Mouse (Mus musculus): Measurements from ENCODE around the gene Scn4a. TPM values are rescaled to one million over a fixed set of nuclear protein-coding genes. Genes with fewer than 3 reads are reported as not detected.

Scn4a gene
- total and polyA plus RNA-seq, 2 experiments from 2014 or later = 0.02 TPM; not detected in 1

DNA sequence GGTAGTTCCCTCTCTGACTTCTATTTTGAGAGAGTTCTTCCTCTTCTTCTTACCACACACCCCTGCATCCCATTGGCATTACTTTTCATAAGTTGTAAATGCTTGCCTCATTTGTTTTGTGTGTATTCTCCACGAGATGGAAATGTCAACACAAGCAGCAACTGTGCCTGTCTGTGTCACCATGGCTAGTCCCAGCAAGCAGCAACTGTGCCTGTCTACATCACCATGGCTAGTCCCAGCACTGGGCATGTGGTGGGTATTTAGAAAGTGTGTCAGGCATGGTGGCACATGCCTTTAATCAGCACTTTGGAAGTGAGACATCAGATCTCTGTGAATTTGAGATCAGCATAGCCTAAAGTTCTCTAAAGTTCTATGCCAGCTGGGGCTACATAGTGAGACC lies 1.1 kb upstream of the Scn4a start:
- Histone ChIP-seq H3K27ac (ENCODE audit: low read depth, low read length) (no peak overlapping the region), H3K4me2 (ENCODE audit: low read depth, low read length, poor library complexity, severe bottlenecking) (no peak overlapping the region), H3K36me3 (ENCODE audit: insufficient read depth, low read length) (no peaks in the 10 kb centered on the region), H3K4me1 (ENCODE audit: insufficient read depth, low read length) (no peaks in the 10 kb centered on the region), H3K9ac (replicated peaks; ENCODE audit: low read length, poor library complexity, severe bottlenecking) (no peak overlapping the region), H3K4me3 (ENCODE audit: low read depth, low read length) (no peak overlapping the region), H3K9me3 (ENCODE audit: low read length) (no peaks in the 10 kb centered on the region), H3K27me3 (ENCODE audit: insufficient read depth, low read length) (no peaks in the 10 kb centered on the region)
- no peak for ATAC-seq (ENCODE audit: low FRiP score)
- 53% methylated on average over 1 of the region's 1 CpGs for WGBS
- no peak for DNase-seq (ENCODE audit: low spot score)
- TF ChIP-seq CTCF (IDR thresholded peaks at IDR 0.05) = no peak

DNA sequence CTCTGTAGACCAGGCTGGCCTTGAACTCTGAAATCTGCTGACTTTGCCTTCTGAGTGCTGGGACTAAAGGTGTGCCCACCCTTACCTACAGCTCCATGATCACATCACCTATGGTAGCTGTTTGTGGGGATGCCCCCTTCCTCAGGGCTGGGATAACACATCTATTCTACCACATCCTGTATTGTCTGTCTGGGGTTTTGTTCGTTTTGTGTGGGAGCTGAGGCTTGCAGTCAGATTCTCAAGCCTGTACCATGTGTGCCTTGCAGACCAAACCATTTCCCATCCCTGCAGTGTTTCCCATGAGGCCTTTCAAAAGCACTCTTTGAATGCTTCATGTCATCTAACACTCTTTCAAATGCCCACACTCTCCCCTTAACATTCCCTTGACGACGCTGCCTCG lies 1.1 kb downstream of the Scn4a start:
- Histone ChIP-seq H3K4me2 (ENCODE audit: low read depth, low read length, poor library complexity, severe bottlenecking) (no peak overlapping the region), H3K9ac (replicated peaks; ENCODE audit: low read length, poor library complexity, severe bottlenecking) (no peak overlapping the region), H3K27me3 (ENCODE audit: insufficient read depth, low read length) (no peaks in the 10 kb centered on the region), H3K4me1 (ENCODE audit: insufficient read depth, low read length) (no peaks in the 10 kb centered on the region), H3K9me3 (ENCODE audit: low read length) (no peaks in the 10 kb centered on the region), H3K4me3 (ENCODE audit: low read depth, low read length) (no peak overlapping the region), H3K36me3 (ENCODE audit: insufficient read depth, low read length) (no peaks in the 10 kb centered on the region), H3K27ac (ENCODE audit: low read depth, low read length) (no peak overlapping the region)
- no peak for TF ChIP-seq CTCF (IDR thresholded peaks at IDR 0.05)
- 73% methylated on average over 4 of the region's 4 CpGs for WGBS
- DNase-seq (ENCODE audit: low spot score) (no peak), ATAC-seq (ENCODE audit: low FRiP score) (no peak)

DNA sequence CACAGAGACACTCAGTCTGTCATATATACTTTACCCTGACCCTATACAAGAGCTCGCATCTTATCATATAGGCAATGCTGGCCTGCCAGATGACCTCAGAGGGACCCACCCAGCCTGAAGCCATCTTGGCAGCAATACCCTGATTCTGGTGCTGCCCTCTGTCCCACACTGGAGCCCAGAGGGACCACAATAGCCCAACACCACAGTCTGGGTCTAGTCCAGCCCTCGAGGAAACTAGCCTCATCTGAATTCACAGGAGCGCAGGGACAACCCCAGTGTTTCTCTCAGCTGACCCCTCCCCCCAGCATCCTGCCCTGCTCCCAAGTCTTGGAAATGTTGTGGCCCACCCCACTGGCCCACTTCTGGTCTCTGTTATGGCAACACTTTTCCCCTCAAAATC lies 1.8 kb downstream of the Scn4a start:
- Histone ChIP-seq H3K4me3 (ENCODE audit: low read depth, low read length) (no peak overlapping the region), H3K27me3 (ENCODE audit: insufficient read depth, low read length) (no peaks in the 10 kb centered on the region), H3K27ac (ENCODE audit: low read depth, low read length) (no peak overlapping the region), H3K9me3 (ENCODE audit: low read length) (no peaks in the 10 kb centered on the region), H3K4me2 (ENCODE audit: low read depth, low read length, poor library complexity, severe bottlenecking) (no peak overlapping the region), H3K36me3 (ENCODE audit: insufficient read depth, low read length) (no peaks in the 10 kb centered on the region), H3K9ac (replicated peaks; ENCODE audit: low read length, poor library complexity, severe bottlenecking) (no peak overlapping the region), H3K4me1 (ENCODE audit: insufficient read depth, low read length) (no peaks in the 10 kb centered on the region)
- ATAC-seq (ENCODE audit: low FRiP score) (no peak), DNase-seq (ENCODE audit: low spot score) (peak; percentile 14)
- TF ChIP-seq CTCF (IDR thresholded peaks at IDR 0.05) = no peak
- WGBS = 66% methylated on average over 3 of the region's 3 CpGs

DNA sequence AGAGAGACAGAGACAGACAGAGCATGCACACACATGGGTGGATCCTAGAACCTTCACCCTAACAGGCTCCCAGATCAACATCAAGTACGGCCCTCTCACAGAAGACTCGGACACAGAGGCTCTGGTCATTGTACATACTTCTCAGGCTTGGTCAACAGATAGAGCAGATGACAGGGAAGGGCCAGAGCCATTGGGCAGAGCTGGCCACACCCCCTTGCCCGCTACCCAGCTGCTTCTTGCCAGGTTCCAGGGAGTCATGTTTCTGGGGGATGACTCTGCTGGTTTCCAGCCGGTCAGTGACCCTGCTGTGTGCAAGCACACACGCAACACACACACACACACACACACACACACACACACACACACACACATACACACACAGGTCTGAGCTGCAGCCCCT lies 2.2 kb downstream of the Scn4a start:
- Histone ChIP-seq H3K9me3 (ENCODE audit: low read length) (no peaks in the 10 kb centered on the region), H3K4me3 (ENCODE audit: low read depth, low read length) (no peak overlapping the region), H3K36me3 (ENCODE audit: insufficient read depth, low read length) (no peaks in the 10 kb centered on the region), H3K27ac (ENCODE audit: low read depth, low read length) (no peak overlapping the region), H3K4me1 (ENCODE audit: insufficient read depth, low read length) (no peaks in the 10 kb centered on the region), H3K9ac (replicated peaks; ENCODE audit: low read length, poor library complexity, severe bottlenecking) (no peak overlapping the region), H3K27me3 (ENCODE audit: insufficient read depth, low read length) (no peaks in the 10 kb centered on the region), H3K4me2 (ENCODE audit: low read depth, low read length, poor library complexity, severe bottlenecking) (no peak overlapping the region)
- no peak for DNase-seq (ENCODE audit: low spot score)
- 61% methylated on average over 5 of the region's 5 CpGs for whole genome bisulfite sequencing
- no peak for ATAC-seq (ENCODE audit: low FRiP score)
- TF ChIP-seq CTCF (IDR thresholded peaks at IDR 0.05) = no peak

DNA sequence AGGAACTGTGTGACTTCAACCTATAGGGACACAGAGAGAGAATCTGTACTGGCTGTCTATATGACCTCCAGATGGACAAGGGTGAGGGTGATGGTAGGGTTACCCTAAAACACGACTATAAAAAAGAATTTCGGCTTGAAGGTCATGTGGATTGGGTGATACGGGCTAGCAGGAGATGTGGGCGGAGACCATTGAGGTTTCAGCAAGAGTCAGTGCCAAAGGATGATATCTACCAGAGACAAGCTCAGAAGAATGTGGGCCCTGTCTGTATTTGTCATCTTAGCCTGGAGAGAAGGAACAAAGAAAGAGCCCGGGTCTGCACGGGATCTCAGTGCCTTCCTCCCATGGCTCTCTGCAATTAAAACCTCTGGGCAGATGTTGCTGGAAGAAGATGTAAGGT lies 3.3 kb downstream of the Scn4a start:
- DNase-seq (ENCODE audit: low spot score) = no peak
- Histone ChIP-seq H3K27me3 (ENCODE audit: insufficient read depth, low read length) (no peaks in the 10 kb centered on the region), H3K27ac (ENCODE audit: low read depth, low read length) (no peak overlapping the region), H3K9me3 (ENCODE audit: low read length) (no peaks in the 10 kb centered on the region), H3K4me2 (ENCODE audit: low read depth, low read length, poor library complexity, severe bottlenecking) (no peak overlapping the region), H3K4me3 (ENCODE audit: low read depth, low read length) (no peak overlapping the region), H3K4me1 (ENCODE audit: insufficient read depth, low read length) (no peaks in the 10 kb centered on the region), H3K36me3 (ENCODE audit: insufficient read depth, low read length) (no peaks in the 10 kb centered on the region), H3K9ac (replicated peaks; ENCODE audit: low read length, poor library complexity, severe bottlenecking) (no peak overlapping the region)
- no peak for TF ChIP-seq CTCF (IDR thresholded peaks at IDR 0.05)
- 91% methylated on average over 6 of the region's 6 CpGs for WGBS
- no peak for ATAC-seq (ENCODE audit: low FRiP score)

DNA sequence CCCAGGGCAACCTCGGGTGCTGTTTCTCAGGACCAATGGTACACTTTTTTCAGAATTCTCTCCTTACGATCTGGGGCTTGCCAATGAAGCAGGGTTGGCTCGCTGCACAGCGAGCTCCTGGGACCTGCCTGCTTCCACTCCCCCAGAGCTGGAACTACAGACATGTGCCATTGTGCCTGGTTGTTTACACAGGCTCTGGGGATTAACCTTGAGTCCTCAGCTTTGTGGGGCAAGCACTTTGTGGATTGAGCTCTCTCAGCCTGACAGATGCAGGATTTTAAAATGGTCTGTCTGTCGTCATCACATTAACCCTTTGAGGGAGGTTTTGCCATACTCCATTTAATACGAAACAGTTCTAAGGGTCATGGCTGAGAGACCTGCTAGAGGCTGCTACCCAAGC lies 8.2 kb downstream of the Scn4a start:
- ATAC-seq (ENCODE audit: low FRiP score) = no peak

More for the DNA sequence above, 8.2 kb downstream of the Scn4a start:
- H3K36me3 ChIP-seq (ENCODE audit: insufficient read depth, low read length) = no peaks in the 10 kb centered on the region
- H3K4me2 ChIP-seq (ENCODE audit: low read depth, low read length, poor library complexity, severe bottlenecking) = no peak overlapping the region
- H3K27ac ChIP-seq (ENCODE audit: low read depth, low read length) = no peak overlapping the region
- WGBS = 32% methylated on average over 6 of the region's 6 CpGs
- DNase-seq (ENCODE audit: low spot score) = no peak
- no peaks in the 10 kb centered on the region for H3K27me3 ChIP-seq (ENCODE audit: insufficient read depth, low read length)
- H3K9me3 ChIP-seq (ENCODE audit: low read length) = no peaks in the 10 kb centered on the region
- no peak overlapping the region for H3K4me3 ChIP-seq (ENCODE audit: low read depth, low read length)
- H3K4me1 ChIP-seq (ENCODE audit: insufficient read depth, low read length) = no peaks in the 10 kb centered on the region
- no peak for TF ChIP-seq CTCF (IDR thresholded peaks at IDR 0.05)
- H3K9ac ChIP-seq (replicated peaks; ENCODE audit: low read length, poor library complexity, severe bottlenecking) = no peak overlapping the region
